Mouse (Mus musculus) lung, postnatal 0 days (tissue): ENCODE measurements around the gene Pth1r.

Experiments used
- CTCF ChIP-seq: IDR thresholded peaks from 2 replicates; pipeline ENCODE4 v1.5.1; 2016; ENCODE audit warnings: antibody characterized with exemption, mild to moderate bottlenecking
- EP300 ChIP-seq: IDR thresholded peaks from 2 replicates; pipeline ENCODE4 v1.6.1; 2016; ENCODE audit warnings: antibody characterized with exemption, mild to moderate bottlenecking, control low read depth

DNA sequence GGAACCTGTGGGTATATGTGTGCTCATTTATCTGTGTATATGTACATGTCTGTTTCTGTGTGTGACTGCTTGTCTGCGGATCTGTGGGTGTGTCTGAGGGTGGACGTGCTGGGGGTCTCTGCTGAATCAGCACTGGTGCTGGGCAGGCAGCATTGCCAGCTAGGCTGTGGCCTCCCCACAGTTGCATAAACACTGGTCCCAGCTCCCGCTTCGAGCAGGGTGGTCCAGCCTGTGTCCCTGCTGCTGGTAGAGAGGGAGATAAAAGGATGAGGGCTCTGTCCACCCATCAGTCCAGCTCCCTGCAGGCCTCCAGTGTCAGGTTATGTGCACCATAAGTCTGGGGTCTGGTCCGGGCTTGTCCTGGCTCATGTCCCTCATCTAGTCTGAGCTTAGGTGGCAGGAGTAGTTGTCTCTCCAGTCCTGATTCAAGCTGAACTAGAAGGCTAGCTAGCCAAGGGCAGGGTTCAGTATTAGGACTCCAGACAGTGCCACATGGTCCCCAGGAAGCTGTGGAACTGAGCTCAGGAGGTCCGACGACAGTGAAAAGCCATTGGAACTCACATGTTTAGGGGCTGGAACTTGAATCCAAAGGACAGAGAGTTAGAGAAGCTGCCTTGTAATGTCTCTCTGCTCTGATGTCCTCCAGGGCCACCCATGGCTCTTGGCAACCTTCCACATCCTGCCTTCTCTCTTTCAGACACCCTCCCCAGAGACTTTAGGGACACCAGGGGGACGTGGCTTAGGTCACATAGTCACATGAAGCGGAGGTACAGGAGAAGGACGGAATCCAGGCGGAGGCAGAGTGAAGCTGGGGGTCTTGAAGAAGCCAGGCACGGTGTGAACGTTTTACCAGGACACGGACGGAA is 27.7 kb upstream of the Pth1r start:
- TF ChIP-seq CTCF: no peak
- TF ChIP-seq EP300: no peak
